Mouse (Mus musculus) spleen, postnatal 0 days (tissue): ENCODE results near the gene Olfr1134. TPM values are rescaled to one million over a fixed set of nuclear protein-coding genes. Genes with fewer than 3 reads are reported as not detected.

Experiments used
- polyA plus RNA-seq: library from polyadenylated mRNA; unstranded; fragments of >200 nt; fragmentation: Nextera tagmentation; extraction: Ambion mirVana; gene quantifications from 2 replicates; pipeline ENCODE4 v1.2.1, GENCODE M21; 2015

Olfr1134 gene
- polyA plus RNA-seq: not detected in 2 replicates

DNA sequence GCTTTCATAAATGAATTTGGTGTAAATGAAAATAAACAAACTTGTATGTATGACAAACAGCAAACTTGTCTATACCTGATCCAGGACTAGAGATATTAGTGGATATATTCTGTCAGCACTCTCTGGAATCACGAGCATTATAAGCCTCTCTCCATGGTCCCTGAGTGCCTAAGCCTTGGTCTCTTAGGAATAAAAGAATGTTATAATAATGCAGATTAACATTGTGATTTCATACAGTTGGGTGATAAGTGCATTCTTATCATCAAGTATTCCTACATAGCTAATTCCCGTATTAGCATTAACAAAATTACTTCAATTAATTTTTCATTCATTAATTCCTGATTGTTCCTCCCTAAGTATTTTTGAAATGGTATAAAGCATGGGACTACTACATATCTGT is at the start of gene Olfr1134:
TSS of gene Olfr1134 (minus strand) at position 101 of the 400 bp plus-strand sequence.

DNA sequence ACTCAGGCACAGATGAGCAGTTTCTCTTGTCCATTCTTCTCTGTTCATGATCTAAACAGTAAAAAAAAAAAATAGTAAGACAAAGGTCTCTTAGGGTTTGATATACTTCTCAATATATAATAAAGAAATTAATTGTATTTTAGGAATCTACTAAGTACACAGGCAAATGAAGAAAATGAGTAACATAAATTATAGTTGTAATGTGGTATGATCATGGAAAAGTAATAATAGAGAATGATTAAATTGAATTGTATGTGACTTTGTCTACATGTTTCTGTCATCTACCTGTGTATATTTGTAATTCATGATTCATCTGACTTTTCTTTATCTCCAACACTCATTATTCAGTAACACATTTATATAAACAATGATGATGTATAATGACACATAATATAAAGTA is 35.6 kb upstream of the Olfr1134 start, which contains the start of gene Olfr1136:
TSS of gene Olfr1136 (minus strand) at position 101 of the 400 bp plus-strand sequence.

DNA sequence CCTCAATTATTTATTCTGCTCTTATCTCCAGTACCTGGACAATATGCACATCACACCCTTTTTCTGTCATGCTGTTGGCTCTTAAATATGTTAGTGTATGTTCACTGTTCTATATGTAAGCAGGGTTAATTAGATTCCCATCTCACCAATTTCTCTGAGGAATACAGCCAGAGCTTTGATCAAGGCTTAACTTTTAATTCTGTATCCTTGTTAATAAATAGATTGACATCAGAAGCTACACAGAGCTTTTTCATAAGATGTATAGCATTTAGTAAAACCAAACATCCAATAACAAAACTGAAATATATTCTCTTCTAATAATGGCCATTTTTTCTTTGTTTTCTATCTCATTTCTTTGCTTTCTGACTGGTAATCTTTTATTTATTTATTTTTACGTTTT is 15.3 kb upstream of the Olfr1134 start, which contains the start of gene Olfr1135:
TSS of gene Olfr1135 (minus strand) at position 101 of the 400 bp plus-strand sequence.

DNA sequence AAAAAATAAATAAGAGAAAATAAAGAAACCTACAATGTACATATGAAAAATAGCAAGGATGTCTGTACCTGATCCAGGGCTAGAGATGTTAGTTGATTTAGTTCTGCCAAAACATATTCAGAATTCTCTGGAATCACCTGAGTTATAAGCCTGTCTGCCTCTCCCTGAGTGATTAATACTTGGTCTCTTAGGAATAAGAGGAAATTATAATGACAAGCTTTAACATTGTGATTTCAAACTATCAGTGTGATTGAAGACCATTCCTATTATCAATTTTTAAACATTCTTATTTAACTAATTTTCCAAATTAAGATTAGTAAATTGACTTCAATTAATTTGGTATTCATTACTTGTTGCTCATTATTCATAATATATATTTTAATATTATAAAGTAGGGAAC is 11.0 kb downstream of the Olfr1134 start, which contains the start of gene Olfr1133:
TSS of gene Olfr1133 (minus strand) at position 101 of the 400 bp plus-strand sequence.

GRCm38 (mm10) chr2:87637435-87637834 is 20.8 kb downstream of the Olfr1134 start, which contains the start of gene Olfr1132:
Gene Olfr1132 (minus strand): TSS chr2:87637535.

GRCm38 (mm10) chr2:87626804-87627203 is 31.5 kb downstream of the Olfr1134 start, which contains the start of gene Olfr1131:
Gene Olfr1131 (plus strand): TSS chr2:87627104.

DNA sequence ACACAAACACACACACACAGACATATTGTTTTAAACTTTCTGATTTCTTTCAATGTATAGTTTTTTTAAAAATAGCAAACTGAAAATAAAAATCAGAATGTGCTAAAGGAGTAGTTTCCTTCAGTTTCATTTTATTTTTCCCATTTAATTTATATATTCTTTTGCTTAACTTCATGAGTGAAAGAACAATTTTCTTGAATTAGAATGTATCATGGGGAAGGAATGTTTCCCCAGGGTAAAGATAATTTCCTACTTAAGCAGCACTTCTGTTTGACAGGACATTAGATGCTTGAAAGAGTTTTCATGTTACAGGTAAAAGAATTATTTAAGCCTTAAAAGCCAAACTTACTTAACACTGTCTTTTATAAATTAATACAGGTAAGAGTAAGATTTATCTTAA is 52.3 kb downstream of the Olfr1134 start, which contains the start of gene Olfr1130:
TSS of gene Olfr1130 (plus strand) at position 301 of the 400 bp plus-strand sequence.

Other genes with a start within 250 kb of the Olfr1134 start
- gene Olfr1123, start 241.8 kb downstream of the Olfr1134 start, polyA plus RNA-seq: not detected in 2 replicates
- gene Olfr1124, start 228.2 kb downstream of the Olfr1134 start, polyA plus RNA-seq: 0.05 TPM in 1 of 2 replicates, not detected in the other
- not detected in 2 replicates for gene Olfr1126, start 204.5 kb downstream of the Olfr1134 start, polyA plus RNA-seq
- not detected in 2 replicates for gene Pramel7, start 161.4 kb downstream of the Olfr1134 start, polyA plus RNA-seq
- gene Pramel6, start 151.9 kb downstream of the Olfr1134 start, polyA plus RNA-seq: not detected in 2 replicates
- gene Olfr153, start 126.7 kb downstream of the Olfr1134 start, polyA plus RNA-seq: not detected in 2 replicates
- not detected in 2 replicates for gene Olfr1128, start 112.9 kb downstream of the Olfr1134 start, polyA plus RNA-seq
- gene Olfr1129, start 84.6 kb downstream of the Olfr1134 start, polyA plus RNA-seq: not detected in 2 replicates
- not detected in 2 replicates for gene Olfr1130, start 52.2 kb downstream of the Olfr1134 start, polyA plus RNA-seq
- not detected in 2 replicates for gene Olfr1131, start 31.4 kb downstream of the Olfr1134 start, polyA plus RNA-seq
- not detected in 2 replicates for gene Olfr1132, start 20.9 kb downstream of the Olfr1134 start, polyA plus RNA-seq
- not detected in 2 replicates for gene Olfr1133, start 11.1 kb downstream of the Olfr1134 start, polyA plus RNA-seq
- not detected in 2 replicates for gene Olfr1135, start 15.2 kb upstream of the Olfr1134 start, polyA plus RNA-seq
- not detected in 2 replicates for gene Olfr1136, start 35.5 kb upstream of the Olfr1134 start, polyA plus RNA-seq
- gene Olfr1137, start 54.7 kb upstream of the Olfr1134 start, polyA plus RNA-seq: not detected in 2 replicates
- not detected in 2 replicates for gene Olfr1138, start 81.5 kb upstream of the Olfr1134 start, polyA plus RNA-seq
- not detected in 2 replicates for gene Olfr1140, start 85.3 kb upstream of the Olfr1134 start, polyA plus RNA-seq
- not detected in 2 replicates for gene Olfr1141, start 95.5 kb upstream of the Olfr1134 start, polyA plus RNA-seq
- gene Olfr152, start 121.0 kb upstream of the Olfr1134 start, polyA plus RNA-seq: not detected in 2 replicates
- gene Olfr1143, start 142.1 kb upstream of the Olfr1134 start, polyA plus RNA-seq: not detected in 2 replicates
- gene Olfr1145, start 151.4 kb upstream of the Olfr1134 start, polyA plus RNA-seq: not detected in 2 replicates
- gene Olfr1148, start 172.1 kb upstream of the Olfr1134 start, polyA plus RNA-seq: not detected in 2 replicates
- gene Olfr1150-ps1, start 185.5 kb upstream of the Olfr1134 start, polyA plus RNA-seq: not detected in 2 replicates
- gene Olfr1151, start 197.4 kb upstream of the Olfr1134 start, polyA plus RNA-seq: not detected in 2 replicates
- gene Olfr1152, start 208.0 kb upstream of the Olfr1134 start, polyA plus RNA-seq: 0.02 TPM in 1 of 2 replicates, not detected in the other
- gene Olfr1153, start 236.5 kb upstream of the Olfr1134 start, polyA plus RNA-seq: not detected in 2 replicates
- not detected in 2 replicates for gene Olfr1154, start 246.7 kb upstream of the Olfr1134 start, polyA plus RNA-seq